Mouse (Mus musculus) CH12.LX (cell line): ENCODE results near the gene Rasl11b.

ENCODE experiments used
- BHLHE40 ChIP-seq: IDR thresholded peaks from 2 replicates; pipeline ENCODE4 v1.6.1; 2011; ENCODE audit warnings: mild to moderate bottlenecking, low read depth, low read length, improper control_type of control experiment
- CTCF ChIP-seq, 2 experiments: IDR thresholded peaks in 1 of 2; conservative IDR thresholded peaks in 1 of 2; 2 replicates each; pipeline ENCODE4 v1.5.1; 2011 to 2012; ENCODE audit warnings: low read depth in 2 of 2, low read length in 2 of 2, improper control_type of control experiment in 1 of 2, inconsistent platforms in 1 of 2, mild to moderate bottlenecking in 1 of 2, moderate library complexity in 1 of 2
- E2F4 ChIP-seq: IDR thresholded peaks from 2 replicates; pipeline ENCODE4 v1.6.1; 2011; ENCODE audit warnings: low read depth, low read length, improper control_type of control experiment; ENCODE audit not compliant: insufficient replicate concordance
- EP300 ChIP-seq: IDR thresholded peaks from 2 replicates; pipeline ENCODE4 v1.6.1; 2011; ENCODE audit warnings: low read length, improper control_type of control experiment
- HCFC1 ChIP-seq: IDR thresholded peaks from 2 replicates; pipeline ENCODE4 v1.6.1; 2012; ENCODE audit warnings: low read depth, mild to moderate bottlenecking, inconsistent platforms, low read length, improper control_type of control experiment
- KAT2A ChIP-seq: IDR thresholded peaks from 2 replicates; pipeline ENCODE4 v1.6.1; 2012; ENCODE audit warnings: low read length, improper control_type of control experiment, inconsistent platforms; ENCODE audit not compliant: insufficient replicate concordance
- MAFK ChIP-seq: IDR thresholded peaks from 2 replicates; pipeline ENCODE4 v1.6.1; 2011; ENCODE audit warnings: low read length, improper control_type of control experiment; ENCODE audit not compliant: insufficient replicate concordance
- MAX ChIP-seq: IDR thresholded peaks from 2 replicates; pipeline ENCODE4 v1.6.1; 2011; ENCODE audit warnings: low read length, improper control_type of control experiment
- MAZ ChIP-seq: IDR thresholded peaks from 2 replicates; pipeline ENCODE4 v1.6.1; 2012; ENCODE audit warnings: low read depth, mild to moderate bottlenecking, inconsistent platforms, low read length, improper control_type of control experiment, moderate library complexity
- MEF2A ChIP-seq: IDR thresholded peaks from 2 replicates; pipeline ENCODE4 v1.6.1; 2014; ENCODE audit warnings: low read depth, mild to moderate bottlenecking, inconsistent platforms, low read length, improper control_type of control experiment, borderline replicate concordance
- MXI1 ChIP-seq: IDR thresholded peaks from 2 replicates; pipeline ENCODE4 v1.6.1; 2011; ENCODE audit warnings: mild to moderate bottlenecking, low read depth, low read length, improper control_type of control experiment
- POLR2A ChIP-seq: IDR thresholded peaks from 2 replicates; pipeline ENCODE4 v1.6.1; 2011; ENCODE audit warnings: low read depth, mild to moderate bottlenecking, improper control_type of control experiment, low read length
- UBTF ChIP-seq: IDR thresholded peaks from 2 replicates; pipeline ENCODE4 v1.6.1; 2012; ENCODE audit warnings: low read depth, mild to moderate bottlenecking, inconsistent platforms, low read length, improper control_type of control experiment, moderate library complexity
- ZNF384 ChIP-seq: IDR thresholded peaks from 2 replicates; pipeline ENCODE4 v1.6.1; 2012; ENCODE audit warnings: low read depth, low read length, improper control_type of control experiment, inconsistent platforms

GRCm38 (mm10) chr5:74202515-74202914, 7.4 kb downstream of the Rasl11b start:
- TF ChIP-seq CTCF (conservative IDR thresholded peaks at IDR 0.05 in 1 of 2, IDR thresholded peaks at IDR 0.05 in 1 of 2; ENCODE audit: low read depth in 2 of 2, low read length in 2 of 2) (no peak), POLR2A (no peak), HCFC1 (no peak), E2F4 (no peak), MEF2A (no peak), MAZ (no peak), KAT2A (no peak), BHLHE40 (no peak), MAX (no peak), MXI1 (no peak), ZNF384 (no peak), MAFK (no peak), UBTF (no peak), EP300 (no peak)
